Mouse (Mus musculus): ENCODE measurements at regions not wholly inside any gene's neighbourhood (a gene's known extent, or its start where the extent isn't known, plus 50 kb on each side); places are given as distances from the start of the nearest gene placed in this dataset.

DNA sequence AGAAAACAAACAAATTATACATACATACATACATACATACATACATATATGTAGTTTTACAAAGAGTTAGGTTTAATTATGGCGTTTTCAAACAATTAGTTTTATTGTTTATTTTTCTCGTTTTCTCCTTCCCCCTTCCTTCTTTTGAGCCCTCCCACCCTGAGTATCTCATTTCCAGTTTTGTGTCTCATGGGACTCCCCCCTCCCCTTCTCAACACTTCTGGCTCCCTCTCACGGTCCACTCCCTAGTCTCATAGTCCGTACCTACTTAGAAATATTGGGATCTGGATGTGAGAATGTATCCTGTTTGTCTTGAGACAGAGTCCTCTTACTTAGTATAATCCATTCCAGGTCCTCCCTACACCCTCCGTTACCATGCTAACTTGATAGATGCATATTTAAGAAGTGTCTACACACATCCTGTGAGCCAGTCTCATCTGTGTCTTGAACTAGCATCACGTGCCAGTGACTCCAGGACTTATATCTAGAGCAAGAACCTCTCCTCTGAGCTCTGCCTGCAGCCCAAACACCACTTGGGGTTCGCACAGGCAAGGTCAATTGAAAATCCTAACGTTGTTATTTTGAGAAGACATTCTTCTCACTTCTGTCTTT, 81.8 kb upstream of the Mrps6 start:
- peak overlapping the region; percentile 15; the same call in 1 of the 2 replicates for H3K9ac ChIP-seq (ENCODE audit: insufficient read depth, low read depth)
- peak overlapping the region; percentile 89 for H3K4me2 ChIP-seq (ENCODE audit: insufficient read depth, low read depth, poor library complexity, severe bottlenecking)
- in situ Hi-C loops (cut with MboI; ENCODE audit: low pct_ligation_motif_present, low pct_unique_long_range_greater_than_20kb, low sequenced_read_pairs) (no loop called here), dilution Hi-C loops (cut with MboI; ENCODE audit: extremely low pct_ligation_motif_present, extremely low pct_unique_long_range_greater_than_20kb, low sequenced_read_pairs) (no loop called here)
- peaks cover 9 to 19% of the 10 kb centered on the region in 2 experiments for H3K4me1 ChIP-seq (ENCODE audit: control insufficient read depth in 1 of 2, insufficient read depth in 2 of 2)
- H3K79me2 ChIP-seq (replicated peaks; ENCODE audit: control insufficient read depth, extremely low read depth, insufficient read depth, poor library complexity, severe bottlenecking): no peaks in the 10 kb centered on the region
- no peak overlapping the region for H3K27ac ChIP-seq (ENCODE audit: insufficient read depth, low read depth)
- H3K4me3 ChIP-seq (replicated peaks in 1 of 3; ENCODE audit: low read depth in 2 of 3, low read length in 2 of 3, poor library complexity in 1 of 3): no peak overlapping the region
- no peaks in the 10 kb centered on the region for H3K9me3 ChIP-seq (replicated peaks; ENCODE audit: low read length)
- TF ChIP-seq CTCF (conservative IDR thresholded peaks at IDR 0.05 in 1 of 2, IDR thresholded peaks at IDR 0.05 in 1 of 2; ENCODE audit: low read depth in 2 of 2, low read length in 2 of 2) (no peak), GABPA (IDR thresholded peaks at IDR 0.05; ENCODE audit: insufficient replicate concordance, low read depth, low read length) (no peak), USF1 (IDR thresholded peaks at IDR 0.05; ENCODE audit: low read depth, low read length) (peak; percentile 31; the same call in 1 of the 2 replicates), IRF4 (IDR thresholded peaks at IDR 0.05; ENCODE audit: low read depth, low read length) (peak; percentile 50), SIN3A (IDR thresholded peaks at IDR 0.05; ENCODE audit: low read length) (0 out of 2 replicates have a peak, but pooled peaks have one; percentile 7), JUND (conservative IDR thresholded peaks at IDR 0.05; ENCODE audit: low read depth, low read length) (no peak), JUN (IDR thresholded peaks at IDR 0.05; ENCODE audit: insufficient read depth, low read depth, low read length) (no peak), POLR2A (IDR thresholded peaks at IDR 0.05; ENCODE audit: low read depth, low read length) (no peak), KAT2A (IDR thresholded peaks at IDR 0.05; ENCODE audit: insufficient replicate concordance, low read length) (no peak), MAX (IDR thresholded peaks at IDR 0.05; ENCODE audit: low read length) (peak; percentile 25), PAX5 (IDR thresholded peaks at IDR 0.05; ENCODE audit: low read length) (no peak), MAZ (IDR thresholded peaks at IDR 0.05; ENCODE audit: low read depth, low read length) (peak; percentile 51), ZKSCAN1 (IDR thresholded peaks at IDR 0.05; ENCODE audit: borderline replicate concordance, low read depth, low read length) (no peak), BHLHE40 (IDR thresholded peaks at IDR 0.05; ENCODE audit: low read depth, low read length) (peak; percentile 87), USF2 (conservative IDR thresholded peaks at IDR 0.05; ENCODE audit: low read depth, low read length) (no peak), ZNF384 (IDR thresholded peaks at IDR 0.05; ENCODE audit: low read depth, low read length) (no peak), ELF1 (IDR thresholded peaks at IDR 0.05; ENCODE audit: low read depth, low read length) (peak; percentile 51), ZMIZ1 (IDR thresholded peaks at IDR 0.05; ENCODE audit: low read depth, low read length) (no peak), ETS1 (conservative IDR thresholded peaks at IDR 0.05; ENCODE audit: low read depth, low read length) (no peak), MEF2A (IDR thresholded peaks at IDR 0.05; ENCODE audit: borderline replicate concordance, low read depth, low read length) (no peak), CHD1 (IDR thresholded peaks at IDR 0.05; ENCODE audit: low read depth, low read length) (no peak), POLR2AphosphoS2 (IDR thresholded peaks at IDR 0.05; ENCODE audit: low read depth, low read length) (no peak), RAD21 (IDR thresholded peaks at IDR 0.05; ENCODE audit: low read depth, low read length) (no peak)
- no peaks in the 10 kb centered on the region for H3K27me3 ChIP-seq (replicated peaks)
- peak; percentile 34 for DNase-seq (ENCODE audit: extremely low read depth)
- H3K36me3 ChIP-seq (replicated peaks in 1 of 2; ENCODE audit: control insufficient read depth in 1 of 2, insufficient read depth in 1 of 2, low read length in 1 of 2): no peaks in the 10 kb centered on the region

Data from CH12.LX (cell line).